Mouse (Mus musculus) ES-Bruce4 (cell line): Measurements from ENCODE around the gene Ercc1.

ENCODE experiments used
- CTCF ChIP-seq: IDR thresholded peaks from one replicate; pipeline ENCODE4 v1.8.1; 2011; ENCODE audit warnings: low read depth, low read length
- POLR2A ChIP-seq: IDR thresholded peaks from one replicate; pipeline ENCODE4 v1.8.1; 2011; ENCODE audit warnings: low read length; ENCODE audit not compliant: insufficient read depth

- TF ChIP-seq CTCF (peak; percentile 64), POLR2A (no peak)
Measured at GRCm38 (mm10) chr7:19299194-19299593, 45.4 kb upstream of the Ercc1 start.
